Mouse (Mus musculus) embryonic facial prominence, embryonic 13.5 days (tissue): ENCODE data around the gene Ccsap. TPM values are rescaled to one million over a fixed set of nuclear protein-coding genes. Genes with fewer than 3 reads are reported as not detected.

Experiments used
- ATAC-seq: fragments of 200-750 bp; cut with Nextera tagmentation; 2 replicates; pipeline ENCODE4 v1.8.0; 2017; ENCODE audit warnings: low read depth; ENCODE audit not compliant: insufficient number of reproducible peaks, insufficient read depth, low FRiP score, low TSS enrichment
- H3K27ac ChIP-seq: fragments of 300-500 bp; sonication (generic); 2 replicates; pipeline ENCODE4 v1.5.1; 2015; ENCODE audit warnings: moderate library complexity, mild to moderate bottlenecking, inconsistent platforms
- H3K27me3 ChIP-seq: fragments of 300-500 bp; sonication (generic); 2 replicates; pipeline ENCODE4 v1.6.1; 2015; ENCODE audit warnings: mild to moderate bottlenecking, inconsistent platforms
- H3K36me3 ChIP-seq: fragments of 300-500 bp; sonication (generic); 2 replicates; pipeline ENCODE4 v1.6.1; 2015; ENCODE audit warnings: mild to moderate bottlenecking, inconsistent platforms
- H3K4me1 ChIP-seq: fragments of 300-500 bp; sonication (generic); 2 replicates; pipeline ENCODE4 v1.6.1; 2015; ENCODE audit warnings: inconsistent platforms
- H3K4me2 ChIP-seq: fragments of 300-500 bp; sonication (generic); 2 replicates; pipeline ENCODE4 v1.6.1; 2015; ENCODE audit warnings: moderate library complexity, mild to moderate bottlenecking, inconsistent platforms
- H3K4me3 ChIP-seq: fragments of 300-500 bp; sonication (generic); 2 replicates; pipeline ENCODE4 v1.5.1; 2015; ENCODE audit warnings: mild to moderate bottlenecking, inconsistent platforms
- H3K9ac ChIP-seq: fragments of 300-500 bp; sonication (generic); 2 replicates; pipeline ENCODE4 v1.6.1; 2015; ENCODE audit warnings: mild to moderate bottlenecking, inconsistent platforms
- H3K9me3 ChIP-seq: fragments of 300-500 bp; sonication (generic); 2 replicates; pipeline ENCODE4 v1.6.1; 2016; ENCODE audit warnings: inconsistent platforms
- WGBS: fragments of 180-500 bp; shearing (Covaris S2); methylation state at CpG from one replicate; pipeline ENCODE4 v1.1.7; 2015; ENCODE audit warnings: mixed read lengths; 5-methylcytosine and 5-hydroxymethylcytosine counted together
- polyA plus RNA-seq: library from polyadenylated mRNA; unstranded; fragments of >200 nt; fragmentation: Nextera tagmentation; extraction: Ambion mirVana; gene quantifications from 2 replicates; pipeline ENCODE4 v1.2.1, GENCODE M21; 2015

The Ccsap gene
- polyA plus RNA-seq, 1 experiment from 2014 or later, result 5.4 TPM

GRCm38 (mm10) chr8:123851590-123851989 is 8.4 kb downstream of the Ccsap start:
- Histone ChIP-seq H3K9me3 (no peaks in the 10 kb centered on the region), H3K4me3 (no peak overlapping the region), H3K27ac (no peak overlapping the region), H3K9ac (no peak overlapping the region), H3K36me3 (no peaks in the 10 kb centered on the region), H3K4me2 (no peak overlapping the region), H3K4me1 (no peaks in the 10 kb centered on the region), H3K27me3 (no peaks in the 10 kb centered on the region)
- ATAC-seq, result no peak
- WGBS, result 76% methylated on average over 5 of the region's 5 CpGs

GRCm38 (mm10) chr8:123849352-123849751 is 10.7 kb downstream of the Ccsap start:
- no peak for ATAC-seq
- H3K4me2 ChIP-seq, result no peak overlapping the region
- H3K27ac ChIP-seq, result no peak overlapping the region
- 83% methylated on average over 4 of the region's 4 CpGs for WGBS
- H3K9me3 ChIP-seq, result no peaks in the 10 kb centered on the region
- no peaks in the 10 kb centered on the region for H3K27me3 ChIP-seq
- no peak overlapping the region for H3K4me3 ChIP-seq
- no peak overlapping the region for H3K9ac ChIP-seq
- H3K36me3 ChIP-seq, result no peaks in the 10 kb centered on the region
- no peaks in the 10 kb centered on the region for H3K4me1 ChIP-seq

- Histone ChIP-seq H3K9ac (no peak overlapping the region), H3K4me2 (no peak overlapping the region), H3K36me3 (no peaks in the 10 kb centered on the region), H3K27me3 (no peaks in the 10 kb centered on the region), H3K4me1 (no peaks in the 10 kb centered on the region), H3K4me3 (no peak overlapping the region), H3K27ac (no peak overlapping the region), H3K9me3 (no peaks in the 10 kb centered on the region)
- ATAC-seq, result no peak
- 67% methylated on average over 3 of the region's 3 CpGs for WGBS
These were observed 12.5 kb downstream of the Ccsap start for GRCm38 (mm10) chr8:123847546-123847945.

GRCm38 (mm10) chr8:123846509-123846908 is 13.5 kb downstream of the Ccsap start:
- Histone ChIP-seq H3K27me3 (no peaks in the 10 kb centered on the region), H3K9ac (no peak overlapping the region), H3K36me3 (no peaks in the 10 kb centered on the region), H3K4me1 (no peaks in the 10 kb centered on the region), H3K9me3 (no peaks in the 10 kb centered on the region), H3K27ac (no peak overlapping the region), H3K4me3 (no peak overlapping the region), H3K4me2 (no peak overlapping the region)
- 86% methylated on average over 12 of the region's 12 CpGs for WGBS
- ATAC-seq, result no peak

GRCm38 (mm10) chr8:123845991-123846390 is 14.0 kb downstream of the Ccsap start:
- Histone ChIP-seq H3K9ac (no peak overlapping the region), H3K27me3 (no peaks in the 10 kb centered on the region), H3K4me3 (no peak overlapping the region), H3K36me3 (no peaks in the 10 kb centered on the region), H3K4me1 (no peaks in the 10 kb centered on the region), H3K9me3 (no peaks in the 10 kb centered on the region), H3K27ac (no peak overlapping the region), H3K4me2 (no peak overlapping the region)
- WGBS, result 90% methylated on average over 10 of the region's 10 CpGs
- ATAC-seq, result no peak

- 88% methylated on average over 13 of the region's 13 CpGs for WGBS
- ATAC-seq, result no peak
- H3K4me1 ChIP-seq, result no peaks in the 10 kb centered on the region
- no peak overlapping the region for H3K9ac ChIP-seq
- no peak overlapping the region for H3K27ac ChIP-seq
- no peaks in the 10 kb centered on the region for H3K36me3 ChIP-seq
- no peak overlapping the region for H3K4me2 ChIP-seq
- H3K9me3 ChIP-seq, result no peaks in the 10 kb centered on the region
- no peaks in the 10 kb centered on the region for H3K27me3 ChIP-seq
- H3K4me3 ChIP-seq, result no peak overlapping the region
These were observed 14.9 kb downstream of the Ccsap start for GRCm38 (mm10) chr8:123845114-123845513.

- no peaks in the 10 kb centered on the region for H3K4me1 ChIP-seq
- H3K36me3 ChIP-seq, result no peaks in the 10 kb centered on the region
- 0 out of 2 replicates have a peak overlapping the region, but pooled peaks have one; percentile 4 for H3K27ac ChIP-seq
- H3K27me3 ChIP-seq, result no peaks in the 10 kb centered on the region
- H3K4me3 ChIP-seq, result no peak overlapping the region
- no peaks in the 10 kb centered on the region for H3K9me3 ChIP-seq
- ATAC-seq, result no peak
- 72% methylated on average over 7 of the region's 7 CpGs for WGBS
- H3K4me2 ChIP-seq, result no peak overlapping the region
- H3K9ac ChIP-seq, result no peak overlapping the region
These were observed 15.7 kb downstream of the Ccsap start for GRCm38 (mm10) chr8:123844341-123844740.

- H3K27ac ChIP-seq, result no peak overlapping the region
- H3K4me1 ChIP-seq, result no peaks in the 10 kb centered on the region
- no peak overlapping the region for H3K9ac ChIP-seq
- no peaks in the 10 kb centered on the region for H3K9me3 ChIP-seq
- H3K27me3 ChIP-seq, result no peaks in the 10 kb centered on the region
- no peak for ATAC-seq
- H3K4me3 ChIP-seq, result no peak overlapping the region
- peaks cover 7% of the 10 kb centered on the region for H3K36me3 ChIP-seq
- WGBS, result 86% methylated on average over 12 of the region's 12 CpGs
- H3K4me2 ChIP-seq, result no peak overlapping the region
These were observed 17.9 kb downstream of the Ccsap start for GRCm38 (mm10) chr8:123842086-123842485.

- peaks cover 13% of the 10 kb centered on the region for H3K36me3 ChIP-seq
- WGBS, result 88% methylated on average over 15 of the region's 15 CpGs
These were observed 19.2 kb downstream of the Ccsap start for GRCm38 (mm10) chr8:123840578-123841345.

GRCm38 (mm10) chr8:123838496-123838895 is 21.5 kb downstream of the Ccsap start:
- Histone ChIP-seq H3K27ac (no peak overlapping the region), H3K4me2 (no peak overlapping the region), H3K9ac (no peak overlapping the region), H3K9me3 (no peaks in the 10 kb centered on the region), H3K4me1 (no peaks in the 10 kb centered on the region), H3K4me3 (no peak overlapping the region), H3K27me3 (no peaks in the 10 kb centered on the region), H3K36me3 (peaks cover 36% of the 10 kb centered on the region)
- 66% methylated on average over 9 of the region's 9 CpGs for WGBS
- ATAC-seq, result no peak

More at GRCm38 (mm10) chr8:123840578-123841345, 19.2 kb downstream of the Ccsap start:
- ATAC-seq, result no peak
- Histone ChIP-seq H3K27me3 (no peaks in the 10 kb centered on the region), H3K4me1 (no peaks in the 10 kb centered on the region), H3K4me3 (no peak overlapping the region), H3K9me3 (no peaks in the 10 kb centered on the region), H3K9ac (no peak overlapping the region), H3K27ac (no peak overlapping the region), H3K4me2 (no peak overlapping the region)

GRCm38 (mm10) chr8:123836354-123836753 is 23.7 kb downstream of the Ccsap start:
- Histone ChIP-seq H3K9ac (no peak overlapping the region), H3K36me3 (peaks cover 56% of the 10 kb centered on the region), H3K27me3 (no peaks in the 10 kb centered on the region), H3K4me1 (no peaks in the 10 kb centered on the region), H3K4me3 (no peak overlapping the region), H3K27ac (no peak overlapping the region), H3K9me3 (no peaks in the 10 kb centered on the region), H3K4me2 (no peak overlapping the region)
- no peak for ATAC-seq
- 90% methylated on average over 6 of the region's 6 CpGs for WGBS

- 58% methylated on average over 9 of the region's 9 CpGs for WGBS
These were observed 24.6 kb downstream of the Ccsap start for GRCm38 (mm10) chr8:123835451-123835850.

More at GRCm38 (mm10) chr8:123835451-123835850, 24.6 kb downstream of the Ccsap start:
- Histone ChIP-seq H3K4me1 (no peaks in the 10 kb centered on the region), H3K27ac (no peak overlapping the region), H3K9me3 (no peaks in the 10 kb centered on the region), H3K36me3 (peaks cover 65% of the 10 kb centered on the region), H3K4me3 (no peak overlapping the region), H3K9ac (no peak overlapping the region), H3K4me2 (no peak overlapping the region), H3K27me3 (no peaks in the 10 kb centered on the region)
- no peak for ATAC-seq
